In the genomic region with DNA sequence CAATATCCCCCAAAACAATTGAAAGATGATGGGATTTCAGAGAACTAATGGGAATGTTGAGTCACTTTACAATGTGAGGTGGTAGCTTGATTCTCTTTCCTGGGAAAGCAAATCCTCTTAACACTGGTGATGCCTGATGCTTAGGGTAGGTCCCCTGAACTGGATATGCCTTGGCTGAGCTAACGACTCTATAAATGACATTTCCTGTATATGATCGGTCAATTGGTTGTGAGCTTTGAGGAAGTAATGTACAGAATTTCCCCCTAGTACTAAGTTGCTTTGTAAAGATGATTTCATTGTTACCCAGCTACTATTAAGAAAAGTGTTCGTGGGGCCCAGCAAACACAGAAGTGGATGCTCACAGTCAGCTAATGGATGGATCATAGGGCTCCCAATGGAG, we compare ENCODE assay signal across 22 mouse cellular contexts. TPM values are rescaled to one million over a fixed set of nuclear protein-coding genes. Genes with fewer than 3 reads are reported as not detected.
A peak's percentile ranks its signal among the peaks of the same experiment; 100 is the strongest.
DNase-seq lines count a peak whose midpoint lies in the region; ATAC-seq and TF ChIP-seq lines count a peak whose summit lies in the region.
"Had no signal": no experiment of that assay in that cellular context is flagged by ENCODE, and none has a peak within 500 bp of the region (broad histone marks: within the 10 kb centered on the region; RNA-seq: fewer than 3 reads in every experiment).

No protein-coding gene starts in this region.

- no peak for TF ChIP-seq CTCF in G1E (IDR thresholded peaks at IDR 0.05; ENCODE audit: low read depth, low read length)

- H3K4me2 ChIP-seq in liver, embryonic 11.5 days: peak overlapping the region; percentile 43
- H3K4me2 ChIP-seq in liver, embryonic 12.5 days: peak overlapping the region; percentile 52
- H3K4me2 ChIP-seq: embryonic facial prominence, embryonic 15.5 days; heart, embryonic 15.5 days; hindbrain, embryonic 15.5 days; limb, embryonic 12.5 days had no signal

- H3K9me3 ChIP-seq in liver, embryonic 11.5 days (ENCODE audit: control insufficient read depth, low read length): no peaks in the 10 kb centered on the region
- H3K9me3 ChIP-seq in G1E (replicated peaks): no peaks in the 10 kb centered on the region
- H3K9me3 ChIP-seq in liver, embryonic 12.5 days (replicated peaks): no peaks in the 10 kb centered on the region
- H3K9me3 ChIP-seq: embryonic facial prominence, embryonic 15.5 days; forebrain, embryonic 10.5 days; heart, embryonic 15.5 days; hindbrain, embryonic 15.5 days; limb, embryonic 12.5 days had no signal

- peaks cover 3% of the 10 kb centered on the region for H3K4me1 ChIP-seq in liver, embryonic 11.5 days (replicated peaks; ENCODE audit: control insufficient read depth, insufficient read depth, low read length)
- H3K4me1 ChIP-seq in G1E (ENCODE audit: insufficient read depth, low read depth, low read length): peaks cover 40% of the 10 kb centered on the region
- H3K4me1 ChIP-seq in liver, embryonic 12.5 days: peaks cover 34% of the 10 kb centered on the region
- H3K4me1 ChIP-seq: embryonic facial prominence, embryonic 15.5 days; hindbrain, embryonic 15.5 days; limb, embryonic 12.5 days had no signal

- H3K27ac ChIP-seq in liver, embryonic 11.5 days (ENCODE audit: low read depth, low read length): no peak overlapping the region
- H3K27ac ChIP-seq in liver, embryonic 12.5 days: peak overlapping the region; percentile 30; the same call in 1 of the 2 replicates
- H3K27ac ChIP-seq: embryonic facial prominence, embryonic 15.5 days; forebrain, embryonic 10.5 days; heart, embryonic 15.5 days; hindbrain, embryonic 15.5 days; kidney, postnatal 0 days; limb, embryonic 12.5 days; stomach, postnatal 0 days had no signal

- DNase-seq in liver, embryonic 11.5 days (ENCODE audit: low spot score): no peak
- no peak for DNase-seq in liver
- DNase-seq in G1E (ENCODE audit: low spot score): no peak
- DNase-seq in gastrocnemius, adult 18-20 months (ENCODE audit: low spot score): no peak
- no peak for DNase-seq in ovary, postnatal 14 days (ENCODE audit: low spot score)
- DNase-seq: adrenal gland, postnatal 36 days; cerebellum, adult 9-10 months; gastrocnemius, postnatal 36 days; heart, postnatal 4 days; kidney, adult 2 months; lung, adult 2 months; thymus, adult 2 months had no signal

- 69% methylated on average over 3 of the region's 3 CpGs for WGBS in liver, embryonic 11.5 days
- WGBS in liver, embryonic 12.5 days (ENCODE audit: insufficient replicate concordance): 69% methylated on average over 3 of the region's 3 CpGs

- ATAC-seq in liver, embryonic 11.5 days (replicated peaks; ENCODE audit: low FRiP score): no peak
- ATAC-seq in G1E (ENCODE audit: extremely low read depth, insufficient number of reproducible peaks, low FRiP score, poor library complexity, severe bottlenecking): no peak
- ATAC-seq in liver, embryonic 12.5 days: no peak
- ATAC-seq in megakaryocyte, adult 5-6 weeks (ENCODE audit: poor library complexity, severe bottlenecking): 0 out of 2 replicates have a peak, but pooled peaks have one; percentile 34
- ATAC-seq: forebrain, embryonic 16.5 days had no signal

- H3K36me3 ChIP-seq in liver, embryonic 11.5 days (ENCODE audit: control insufficient read depth, insufficient read depth, low read length): peaks cover 10% of the 10 kb centered on the region; the same call in 1 of the 2 replicates
- peaks cover 72% of the 10 kb centered on the region for H3K36me3 ChIP-seq in G1E (replicated peaks)
- H3K36me3 ChIP-seq in liver, embryonic 12.5 days: peaks cover 91% of the 10 kb centered on the region
- H3K36me3 ChIP-seq: embryonic facial prominence, embryonic 15.5 days; heart, embryonic 15.5 days; hindbrain, embryonic 15.5 days; limb, embryonic 12.5 days had no signal

- H3K9ac ChIP-seq in liver, embryonic 11.5 days (ENCODE audit: low read depth, low read length): no peak overlapping the region
- H3K9ac ChIP-seq in liver, embryonic 12.5 days: no peak overlapping the region
- H3K9ac ChIP-seq: embryonic facial prominence, embryonic 15.5 days; heart, embryonic 15.5 days; hindbrain, embryonic 15.5 days; limb, embryonic 12.5 days had no signal

- peak overlapping the region; percentile 10; the same call in 1 of the 2 replicates for H3K4me3 ChIP-seq in liver, embryonic 11.5 days (ENCODE audit: low read depth, low read length)
- peak overlapping the region; percentile 59 for H3K4me3 ChIP-seq in G1E (ENCODE audit: low read depth, low read length)
- H3K4me3 ChIP-seq in liver, embryonic 12.5 days: peak overlapping the region; percentile 22; the same call in 1 of the 2 replicates
- H3K4me3 ChIP-seq: embryonic facial prominence, embryonic 15.5 days; forebrain, embryonic 10.5 days; heart, embryonic 15.5 days; hindbrain, embryonic 15.5 days; limb, embryonic 12.5 days had no signal

- no peaks in the 10 kb centered on the region for H3K27me3 ChIP-seq in liver, embryonic 11.5 days (replicated peaks; ENCODE audit: control insufficient read depth, insufficient read depth, low read length)
- H3K27me3 ChIP-seq in G1E (ENCODE audit: insufficient read depth, low read length): no peaks in the 10 kb centered on the region
- H3K27me3 ChIP-seq in liver, embryonic 12.5 days (replicated peaks): no peaks in the 10 kb centered on the region
- H3K27me3 ChIP-seq: heart, embryonic 15.5 days; hindbrain, embryonic 15.5 days had no signal

RNA-seq across cellular contexts. Expression of a gene that starts 6.9 kb away (rescaled TPM):
- 1,283 and 1,400 TPM in 2 replicates for polyA plus RNA-seq in liver, embryonic 11.5 days (2014; fragmentation: Nextera tagmentation; extraction: Ambion mirVana)
- total RNA-seq in G1E (2014; fragmentation: Nextera tagmentation) (1,532 and 1,746 TPM in 2 replicates), G1E (2017) (1,452 and 1,581 TPM in 2 replicates)
- polyA plus RNA-seq in G1E (2012): 537 and 1,129 TPM in 2 replicates
- polyA plus RNA-seq in liver, embryonic 12.5 days (2016; fragmentation: Nextera tagmentation; extraction: Ambion mirVana): 2,168 and 2,210 TPM in 2 replicates
- 31.5 and 53.6 TPM in 2 replicates for total RNA-seq in megakaryocyte, adult 5-6 weeks (2015)
- 25.5 and 51.5 TPM in 2 replicates for total RNA-seq in megakaryocyte, adult 5-6 weeks (2017)
- total RNA-seq in gastrocnemius, adult 18-20 months (2021): 10 to 100 TPM; 17.2 to 19.0 TPM

RNA-seq across cellular contexts. Expression of a gene that starts 29.7 kb away (rescaled TPM):
- 3.2 and 3.5 TPM in 2 replicates for polyA plus RNA-seq in liver, embryonic 11.5 days (2014; fragmentation: Nextera tagmentation; extraction: Ambion mirVana)
- total RNA-seq in G1E (2014; fragmentation: Nextera tagmentation) (18.5 TPM in 2 replicates), G1E (2017) (1.1 and 1.2 TPM in 2 replicates)
- 1.7 and 3.9 TPM in 2 replicates for polyA plus RNA-seq in G1E (2012)
- polyA plus RNA-seq in liver, embryonic 12.5 days (2016; fragmentation: Nextera tagmentation; extraction: Ambion mirVana): 8.2 and 8.5 TPM in 2 replicates
- total RNA-seq in megakaryocyte, adult 5-6 weeks (2015): 0.64 TPM in 1 of 2 replicates, not detected in the other
- total RNA-seq in megakaryocyte, adult 5-6 weeks (2017): 0.07 TPM in 1 of 2 replicates, not detected in the other
- 1,000 to 10,000 TPM; 1,448 to 1,773 TPM for total RNA-seq in gastrocnemius, adult 18-20 months (2021)

Comparison
In these comparisons a context has a peak if more than half of its experiments do, and no peak if none do; other contexts are left out.
1. RNA of a gene that starts 6.9 kb away (total RNA-seq): 1,452 to 1,746 TPM in G1E; 25.5 to 53.6 TPM in megakaryocyte, adult 5-6 weeks and 17.2 to 19.0 TPM in gastrocnemius, adult 18-20 months; every median in the first group is over 10 times any median in the second.
2. RNA of a gene that starts 29.7 kb away (total RNA-seq): 1,448 to 1,773 TPM in gastrocnemius, adult 18-20 months; 1.1 to 18.5 TPM in G1E and 0.07 to 0.64 TPM in megakaryocyte, adult 5-6 weeks; every median in the first group is over 10 times any median in the second.
3. Peak in every context shown above with its lines, with median percentiles within 50 percentile points of each other: H3K4me3 ChIP-seq.